Mouse (Mus musculus) mesoderm, embryonic 11.5 days (tissue): ENCODE measurements around the gene Adam30.
"Not testable (repeated sequence)": the region's sequence is repeated elsewhere in the genome, so short reads cannot be mapped to it uniquely, and the experiment has no call there.

Experiments used
- DNase-seq: peaks from one replicate; pipeline ENCODE4 v3.0.0-alpha.2; 2012; ENCODE audit warnings: low read depth, low spot score

Adam30 gene

GRCm38 (mm10) chr3:98160330-98160729 lies at the start of gene Adam30:
Gene Adam30 (plus strand): TSS chr3:98160630.
- no peak for DNase-seq

DNA sequence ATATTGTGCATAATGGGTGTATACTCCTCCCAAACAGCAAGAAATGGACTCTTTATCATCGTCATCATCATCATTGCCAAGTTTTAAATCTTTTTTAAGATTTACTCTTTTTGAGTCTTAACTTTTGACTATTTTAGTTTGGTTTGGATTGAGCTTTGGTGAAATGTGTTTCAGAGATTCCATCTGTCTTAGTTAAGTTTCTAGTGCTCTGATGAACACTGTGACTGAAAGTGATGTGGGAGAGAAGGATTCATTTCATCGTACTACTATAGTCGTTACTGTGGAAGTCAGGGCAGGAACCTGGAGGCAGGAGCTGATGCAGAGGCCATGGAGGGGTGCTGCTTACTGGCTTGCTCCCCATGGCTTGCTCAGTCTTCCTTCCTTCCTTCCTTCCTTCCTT lies 42.2 kb upstream of the Adam30 start:
- DNase-seq: no peak

- DNase-seq: no peak
These were observed 41.1 kb upstream of the Adam30 start for GRCm38 (mm10) chr3:98119338-98119737.

GRCm38 (mm10) chr3:98120884-98121283 lies 39.5 kb upstream of the Adam30 start:
- DNase-seq: peak; percentile 69

DNA sequence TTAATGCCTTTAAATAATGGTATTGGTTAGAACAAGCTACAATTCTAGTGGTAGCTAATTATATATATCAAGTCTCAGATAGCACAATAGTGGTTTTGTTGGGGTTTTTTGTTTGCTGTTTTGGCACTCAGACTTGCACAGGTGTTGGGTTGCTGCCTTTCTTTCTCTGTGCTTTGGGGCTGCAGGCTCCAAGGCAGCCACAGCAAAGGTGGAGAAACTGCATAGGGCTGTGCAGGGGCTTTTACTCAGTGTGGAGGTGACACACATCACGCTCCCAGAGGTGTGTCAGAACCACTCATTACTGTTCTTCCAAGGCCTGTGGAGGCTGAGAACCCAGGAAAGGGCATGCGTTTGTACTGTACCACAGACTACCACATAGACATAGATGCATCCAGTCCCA lies 32.7 kb upstream of the Adam30 start:
- no peak for DNase-seq

DNA sequence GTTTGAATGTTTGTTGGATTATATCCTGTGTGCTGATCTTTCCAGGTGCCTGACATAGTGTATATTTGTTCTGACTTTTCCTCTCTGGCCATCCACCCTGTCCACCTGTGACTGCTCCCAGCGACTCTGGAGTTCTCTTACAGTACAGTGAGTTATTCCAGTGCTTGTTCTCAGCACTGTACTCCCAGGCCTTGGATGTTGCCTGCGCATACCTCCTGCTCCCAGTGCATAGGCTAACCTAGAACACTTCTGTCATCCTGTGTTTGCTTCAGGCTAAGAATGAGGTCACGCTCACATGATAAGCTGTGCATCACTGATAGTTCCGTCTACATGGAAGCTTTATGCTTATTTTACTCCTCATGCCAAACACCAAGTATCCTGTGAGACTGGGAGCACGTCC lies 31.7 kb upstream of the Adam30 start:
- no peak for DNase-seq

GRCm38 (mm10) chr3:98132140-98132539 lies 28.3 kb upstream of the Adam30 start:
- DNase-seq: not testable (repeated sequence)

DNA sequence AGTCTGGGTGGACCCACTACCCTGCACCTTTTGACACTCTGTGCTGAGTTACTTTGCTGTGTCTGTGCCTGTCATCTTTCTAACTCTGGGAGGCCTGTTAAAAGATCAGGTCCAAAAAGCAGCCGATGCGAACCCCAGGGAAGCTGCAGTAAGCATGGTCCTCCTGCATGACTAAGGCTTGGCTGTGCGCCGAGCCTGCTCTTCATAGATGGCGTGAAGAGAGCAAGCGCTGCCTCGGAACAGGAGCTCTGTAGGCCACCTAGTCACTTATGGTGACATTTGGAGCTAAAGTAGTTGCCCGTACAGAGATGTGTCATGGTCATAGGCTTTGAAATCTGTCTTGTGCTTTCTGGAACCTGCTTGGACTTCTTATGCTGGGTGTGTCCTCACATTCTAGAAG lies 27.8 kb upstream of the Adam30 start:
- DNase-seq: no peak

- DNase-seq: no peak
These were observed 19.0 kb upstream of the Adam30 start for GRCm38 (mm10) chr3:98141456-98141855.

GRCm38 (mm10) chr3:98142862-98143261 lies 17.6 kb upstream of the Adam30 start:
- no peak for DNase-seq

DNA sequence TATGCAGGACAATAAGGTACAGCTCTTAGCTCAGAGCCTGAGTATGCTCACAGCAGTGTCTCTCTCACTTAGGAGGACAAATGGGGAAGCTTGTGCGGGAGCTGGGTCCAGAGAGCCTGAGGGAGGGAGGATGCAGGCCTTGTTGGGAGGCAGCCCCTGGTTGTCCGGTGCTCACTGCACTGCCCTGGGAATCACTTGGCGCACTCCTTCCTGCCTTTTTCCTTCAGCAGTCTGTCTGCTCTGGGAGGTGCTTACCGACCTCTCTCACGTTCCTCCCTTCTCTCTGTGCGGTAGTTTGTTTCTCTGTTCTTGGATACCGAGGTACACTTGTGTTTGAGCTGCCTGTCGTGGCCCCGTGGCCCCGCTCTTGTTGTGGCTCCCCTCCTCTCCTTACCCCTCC lies 15.2 kb upstream of the Adam30 start:
- DNase-seq: no peak

GRCm38 (mm10) chr3:98146471-98147410 lies 13.7 kb upstream of the Adam30 start:
- no peak for DNase-seq

DNA sequence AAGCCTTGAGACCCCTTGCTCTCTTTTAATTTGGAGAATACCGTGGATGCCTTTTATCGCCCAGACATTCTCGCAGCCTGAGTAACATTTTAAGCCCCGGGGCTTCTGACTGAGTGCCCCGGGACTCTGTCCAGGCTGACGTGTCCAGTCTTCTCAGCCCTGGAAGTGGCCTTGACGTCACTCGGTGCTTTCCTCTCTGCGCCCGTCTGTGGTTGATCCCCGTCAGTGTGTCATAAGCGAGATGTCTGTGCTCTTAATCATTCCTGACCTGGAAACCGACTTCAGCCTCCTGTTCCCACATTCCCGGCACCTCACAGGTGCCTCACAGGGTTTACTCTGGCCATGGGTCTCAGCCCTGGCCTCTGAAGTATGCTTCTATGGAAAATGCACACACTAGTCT lies 12.7 kb upstream of the Adam30 start:
- no peak for DNase-seq

GRCm38 (mm10) chr3:98149881-98150280 lies 10.5 kb upstream of the Adam30 start:
- no peak for DNase-seq

DNA sequence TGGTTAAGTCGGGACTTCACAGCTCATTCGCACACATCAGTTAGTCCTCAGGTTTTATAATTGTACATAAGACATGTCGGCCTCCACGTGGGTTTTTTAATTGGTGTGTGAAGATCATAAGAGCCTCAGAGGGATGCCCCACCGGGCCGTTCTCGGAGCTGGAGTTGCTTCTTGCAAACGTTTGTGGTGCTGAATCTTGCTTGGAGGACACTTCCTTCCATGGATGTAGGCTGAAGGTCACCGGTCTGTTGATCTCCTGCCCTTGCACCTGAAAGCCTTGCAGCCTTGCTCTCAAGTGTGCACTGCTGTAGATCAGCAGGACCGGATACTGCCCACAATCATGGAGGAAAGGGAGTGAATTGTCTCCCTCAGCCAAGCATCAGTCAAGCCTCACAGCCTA lies 9.4 kb upstream of the Adam30 start:
- DNase-seq: no peak

DNA sequence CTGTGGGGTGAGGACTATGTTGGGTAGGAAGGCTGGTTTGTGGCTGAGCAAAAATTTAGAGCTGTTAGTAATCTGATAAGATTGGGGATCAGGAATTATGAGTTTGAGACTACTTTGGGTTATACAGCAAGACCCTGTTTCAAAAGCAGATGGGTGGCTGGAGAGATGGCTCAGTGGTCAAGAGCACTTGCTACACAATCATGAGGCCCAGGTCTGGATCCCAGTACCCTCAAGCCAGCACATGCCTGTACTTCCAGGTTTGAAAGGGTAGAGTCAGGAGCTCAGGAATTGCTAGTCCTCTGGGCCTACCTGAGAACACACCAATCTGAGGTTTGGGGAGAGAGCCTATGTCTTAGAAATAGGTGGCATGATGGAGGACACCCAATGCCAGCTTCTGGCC lies 7.0 kb upstream of the Adam30 start:
- no peak for DNase-seq

- DNase-seq: no peak
These were observed 4.3 kb upstream of the Adam30 start for GRCm38 (mm10) chr3:98156158-98156557.

- DNase-seq: no peak
These were observed 3.4 kb upstream of the Adam30 start for GRCm38 (mm10) chr3:98157073-98157472.

- no peak for DNase-seq
These were observed 2.8 kb upstream of the Adam30 start for GRCm38 (mm10) chr3:98157585-98157984.

DNA sequence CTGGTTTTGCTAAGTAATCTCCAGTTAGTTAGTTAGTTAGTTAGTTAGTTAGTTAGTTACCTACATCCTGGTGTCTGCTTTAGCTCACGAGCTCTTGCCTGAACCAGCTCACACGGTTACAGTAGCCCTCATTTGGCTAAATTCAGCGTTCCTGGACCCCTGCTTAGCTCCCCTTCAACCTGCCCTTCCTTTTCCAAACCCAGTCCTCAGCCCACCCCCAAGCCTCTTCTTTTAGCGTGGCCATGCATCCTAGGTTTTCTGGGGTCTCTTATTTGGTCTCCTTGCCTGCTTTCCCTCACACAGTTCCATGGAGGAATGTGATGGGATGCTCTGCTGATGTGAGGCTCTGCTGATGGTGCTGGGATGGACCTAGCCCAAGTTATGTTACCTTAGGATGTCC lies 1.8 kb upstream of the Adam30 start:
- DNase-seq: no peak

GRCm38 (mm10) chr3:98159289-98159688 lies 1.1 kb upstream of the Adam30 start:
- DNase-seq: peak; percentile 23

- DNase-seq: no peak
These were observed 17.9 kb downstream of the Adam30 start for GRCm38 (mm10) chr3:98178340-98178739.

DNA sequence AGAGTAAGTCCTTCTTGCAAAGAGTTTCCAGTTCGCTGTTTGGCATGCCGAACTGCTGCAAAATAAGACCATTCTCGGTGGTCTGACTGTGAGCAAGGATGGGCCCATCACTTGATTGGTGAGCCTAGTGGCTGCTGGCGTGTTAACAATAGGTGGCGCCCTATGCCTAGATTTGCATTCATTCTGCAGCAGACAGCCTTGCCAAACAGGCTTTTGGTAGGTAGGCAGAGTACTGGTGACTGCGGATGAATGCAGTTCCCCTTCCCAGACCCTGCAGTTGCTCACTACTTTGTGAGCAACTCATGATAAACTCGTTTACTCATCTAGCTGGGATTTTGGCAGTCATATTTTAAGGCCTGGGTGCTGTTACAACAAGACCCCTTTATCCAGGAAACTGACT lies 20.4 kb downstream of the Adam30 start:
- peak; percentile 60 for DNase-seq
